Mouse (Mus musculus): ENCODE measurements around the gene Arhgap21. TPM values are rescaled to one million over a fixed set of nuclear protein-coding genes. Genes with fewer than 3 reads are reported as not detected.

Gene Arhgap21
- polyA plus RNA-seq, 1 experiment from 2014 or later = 4.5 TPM

GRCm38 (mm10) chr2:20967101-20967645 lies 1.5 kb downstream of the Arhgap21 start:
- H3K4me3 ChIP-seq (ENCODE audit: low read depth, low read length) = peak overlapping the region; percentile 98
- H3K4me2 ChIP-seq (ENCODE audit: low read depth, low read length) = peak overlapping the region; percentile 95
- DNase-seq = peak; percentile 70
- WGBS (ENCODE audit: insufficient replicate concordance) = 6% methylated on average over 13 of the region's 13 CpGs
- H3K9me3 ChIP-seq (ENCODE audit: low read length) = no peaks in the 10 kb centered on the region
- no peaks in the 10 kb centered on the region for H3K36me3 ChIP-seq (replicated peaks; ENCODE audit: insufficient read depth, low read length)
- H3K9ac ChIP-seq (replicated peaks) = peak overlapping the region; percentile 99
- peak overlapping the region; percentile 99 for H3K27ac ChIP-seq (ENCODE audit: low read depth)
- no peaks in the 10 kb centered on the region for H3K27me3 ChIP-seq (ENCODE audit: insufficient read depth, low read length)
- no peak for ATAC-seq
- peaks cover 33% of the 10 kb centered on the region for H3K4me1 ChIP-seq (ENCODE audit: insufficient read depth)
- no peak for TF ChIP-seq EP300 (IDR thresholded peaks at IDR 0.05; ENCODE audit: low read depth)
- no peak for TF ChIP-seq CTCF (IDR thresholded peaks at IDR 0.05; ENCODE audit: low read depth)

DNA sequence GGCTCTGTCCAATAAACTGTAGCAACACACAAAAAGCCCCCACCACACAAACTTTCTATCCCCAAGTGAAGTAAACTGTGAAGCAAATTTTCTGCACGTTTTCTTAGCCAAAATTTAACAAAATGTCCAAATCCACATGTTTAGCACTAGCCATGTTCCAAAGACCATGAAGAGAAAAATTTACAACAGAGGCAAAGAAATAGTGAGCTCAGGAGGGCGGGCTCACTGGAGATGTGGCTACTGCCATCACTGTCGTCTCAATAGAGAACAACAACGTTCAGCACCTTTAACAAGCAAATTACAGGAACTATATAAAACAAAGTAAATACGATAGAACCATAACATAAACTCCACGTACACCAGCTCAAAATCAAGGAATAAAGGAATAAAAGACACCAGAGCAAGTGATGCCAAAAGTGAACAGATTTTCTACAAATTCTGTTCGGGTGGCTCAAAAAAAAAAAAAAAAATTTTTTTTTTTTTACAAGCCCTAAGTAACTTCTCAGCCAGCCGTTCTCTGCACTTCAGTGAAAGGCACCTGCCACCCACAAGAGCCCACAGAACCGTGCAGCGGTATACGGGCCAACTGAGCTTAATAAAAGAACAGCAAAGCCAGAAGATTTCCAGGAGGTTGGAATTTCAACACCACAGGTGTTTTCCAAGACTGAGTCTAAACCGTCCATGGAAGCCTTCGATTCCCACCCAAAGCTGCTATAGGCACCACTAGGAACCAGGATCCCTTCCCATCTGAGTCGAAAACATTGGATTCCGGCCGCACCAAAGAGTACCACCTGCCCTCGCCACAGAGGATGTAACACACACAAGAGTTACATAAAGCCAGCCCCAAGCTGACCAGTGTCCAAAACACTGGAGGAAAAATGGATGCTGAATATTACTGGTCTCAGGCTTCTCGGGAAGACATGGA lies 2.2 kb downstream of the Arhgap21 start:
- DNase-seq = no peak
- no peak for TF ChIP-seq CTCF (IDR thresholded peaks at IDR 0.05; ENCODE audit: low read depth)
- no peak for TF ChIP-seq EP300 (IDR thresholded peaks at IDR 0.05; ENCODE audit: low read depth)
- Histone ChIP-seq H3K27ac (ENCODE audit: low read depth) (peak overlapping the region; percentile 99), H3K9me3 (ENCODE audit: low read length) (no peaks in the 10 kb centered on the region), H3K27me3 (ENCODE audit: insufficient read depth, low read length) (no peaks in the 10 kb centered on the region), H3K4me2 (ENCODE audit: low read depth, low read length) (peak overlapping the region; percentile 95), H3K36me3 (replicated peaks; ENCODE audit: insufficient read depth, low read length) (no peaks in the 10 kb centered on the region), H3K4me3 (ENCODE audit: low read depth, low read length) (peak overlapping the region; percentile 98), H3K4me1 (ENCODE audit: insufficient read depth) (peaks cover 39% of the 10 kb centered on the region), H3K9ac (replicated peaks) (peak overlapping the region; percentile 99)
- 41% methylated on average over 18 of the region's 18 CpGs for WGBS (ENCODE audit: insufficient replicate concordance)
- ATAC-seq = no peak

DNA sequence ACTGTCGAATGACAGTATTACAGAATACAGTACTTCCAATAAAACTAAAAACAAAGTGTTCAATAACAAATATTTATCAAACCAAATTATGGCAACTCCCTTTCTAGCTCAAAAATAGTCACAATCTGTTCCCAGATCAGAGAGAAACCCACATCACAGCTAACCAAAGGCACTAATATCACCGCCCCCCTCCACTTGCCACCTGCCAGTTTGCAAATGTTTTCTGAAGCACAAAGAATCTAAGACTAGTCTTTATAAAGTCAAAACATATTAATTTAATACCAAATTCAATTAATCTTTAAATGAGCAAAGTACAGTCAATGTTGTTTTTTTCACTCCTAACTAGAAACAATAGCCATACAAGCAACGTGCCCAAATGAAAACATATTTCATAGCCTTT lies 3.3 kb downstream of the Arhgap21 start:
- Histone ChIP-seq H3K4me3 (ENCODE audit: low read depth, low read length) (0 out of 2 replicates have a peak overlapping the region, but pooled peaks have one; percentile 98), H3K4me2 (ENCODE audit: low read depth, low read length) (peak overlapping the region; percentile 95), H3K27me3 (ENCODE audit: insufficient read depth, low read length) (no peaks in the 10 kb centered on the region), H3K36me3 (replicated peaks; ENCODE audit: insufficient read depth, low read length) (no peaks in the 10 kb centered on the region), H3K4me1 (ENCODE audit: insufficient read depth) (peaks cover 47% of the 10 kb centered on the region), H3K9me3 (ENCODE audit: low read length) (no peaks in the 10 kb centered on the region), H3K27ac (ENCODE audit: low read depth) (no peak overlapping the region), H3K9ac (replicated peaks) (no peak overlapping the region)
- TF ChIP-seq EP300 (IDR thresholded peaks at IDR 0.05; ENCODE audit: low read depth) (no peak), CTCF (IDR thresholded peaks at IDR 0.05; ENCODE audit: low read depth) (no peak)
- DNase-seq (no peak), ATAC-seq (no peak)
- 59% methylated on average over 3 of the region's 3 CpGs for WGBS (ENCODE audit: insufficient replicate concordance)

DNA sequence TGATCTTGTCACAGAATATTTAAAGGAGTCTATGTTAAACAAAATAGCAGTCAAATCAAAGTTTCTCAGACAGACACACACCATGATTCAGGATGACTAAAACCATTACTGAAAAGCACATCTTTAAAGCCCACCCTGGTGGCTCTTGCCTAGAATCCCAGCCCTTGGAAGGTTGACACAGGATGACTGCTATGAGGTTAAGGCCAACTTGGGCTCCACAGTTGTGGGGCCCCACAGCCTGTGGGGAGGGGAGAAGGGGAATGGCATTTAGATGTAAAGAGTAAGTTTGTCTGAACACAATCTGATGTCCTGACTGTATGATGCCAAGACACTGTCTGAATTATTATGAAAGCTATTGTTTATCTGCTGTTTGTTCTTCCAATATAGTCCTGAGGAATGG lies 4.2 kb downstream of the Arhgap21 start:
- no peak overlapping the region for H3K4me2 ChIP-seq (ENCODE audit: low read depth, low read length)
- no peaks in the 10 kb centered on the region for H3K9me3 ChIP-seq (ENCODE audit: low read length)
- H3K4me3 ChIP-seq (ENCODE audit: low read depth, low read length) = no peak overlapping the region
- H3K4me1 ChIP-seq (ENCODE audit: insufficient read depth) = peaks cover 51% of the 10 kb centered on the region
- no peaks in the 10 kb centered on the region for H3K36me3 ChIP-seq (replicated peaks; ENCODE audit: insufficient read depth, low read length)
- H3K9ac ChIP-seq (replicated peaks) = no peak overlapping the region
- no peak overlapping the region for H3K27ac ChIP-seq (ENCODE audit: low read depth)
- ATAC-seq (no peak), DNase-seq (no peak)
- TF ChIP-seq CTCF (IDR thresholded peaks at IDR 0.05; ENCODE audit: low read depth) = no peak
- H3K27me3 ChIP-seq (ENCODE audit: insufficient read depth, low read length) = no peaks in the 10 kb centered on the region

DNA sequence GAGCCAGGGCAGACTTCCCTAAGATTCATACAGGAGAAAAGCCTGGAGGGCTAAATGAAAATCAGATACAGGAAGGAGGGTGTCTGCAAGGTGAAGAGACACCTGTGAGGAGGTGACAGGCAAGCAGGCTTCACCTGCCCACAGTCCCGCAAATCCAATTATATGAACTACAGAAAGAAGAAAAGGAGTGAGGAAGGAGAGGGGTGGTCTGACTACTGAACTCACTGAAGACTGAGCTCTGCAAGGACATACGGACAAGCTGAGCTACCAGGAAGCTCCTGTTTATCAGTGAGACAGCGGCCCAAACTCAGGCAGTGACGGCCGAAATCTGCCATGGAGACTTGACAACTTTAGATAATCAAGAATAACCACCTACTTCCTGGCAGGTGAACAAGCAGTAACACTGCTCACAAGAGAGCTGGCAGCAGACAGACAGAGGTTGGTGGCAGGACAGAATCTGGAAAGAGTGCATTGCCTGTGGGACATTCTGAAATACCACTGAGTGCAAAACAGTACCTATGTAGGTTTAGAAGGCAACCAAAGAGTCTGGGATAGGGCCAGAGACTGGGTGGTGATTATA lies 5.4 kb downstream of the Arhgap21 start:
- Histone ChIP-seq H3K36me3 (replicated peaks; ENCODE audit: insufficient read depth, low read length) (no peaks in the 10 kb centered on the region), H3K4me1 (ENCODE audit: insufficient read depth) (peaks cover 58% of the 10 kb centered on the region), H3K4me3 (ENCODE audit: low read depth, low read length) (no peak overlapping the region), H3K27me3 (ENCODE audit: insufficient read depth, low read length) (no peaks in the 10 kb centered on the region), H3K9me3 (ENCODE audit: low read length) (no peaks in the 10 kb centered on the region), H3K27ac (ENCODE audit: low read depth) (0 out of 2 replicates have a peak overlapping the region, but pooled peaks have one; percentile 13), H3K9ac (replicated peaks) (no peak overlapping the region), H3K4me2 (ENCODE audit: low read depth, low read length) (peak overlapping the region; percentile 37; the same call in 1 of the 2 replicates)
- ATAC-seq (no peak), DNase-seq (no peak)
- WGBS (ENCODE audit: insufficient replicate concordance) = 52% methylated on average over 5 of the region's 5 CpGs
- TF ChIP-seq CTCF (IDR thresholded peaks at IDR 0.05; ENCODE audit: low read depth) = no peak
- TF ChIP-seq EP300 (IDR thresholded peaks at IDR 0.05; ENCODE audit: low read depth) = no peak

DNA sequence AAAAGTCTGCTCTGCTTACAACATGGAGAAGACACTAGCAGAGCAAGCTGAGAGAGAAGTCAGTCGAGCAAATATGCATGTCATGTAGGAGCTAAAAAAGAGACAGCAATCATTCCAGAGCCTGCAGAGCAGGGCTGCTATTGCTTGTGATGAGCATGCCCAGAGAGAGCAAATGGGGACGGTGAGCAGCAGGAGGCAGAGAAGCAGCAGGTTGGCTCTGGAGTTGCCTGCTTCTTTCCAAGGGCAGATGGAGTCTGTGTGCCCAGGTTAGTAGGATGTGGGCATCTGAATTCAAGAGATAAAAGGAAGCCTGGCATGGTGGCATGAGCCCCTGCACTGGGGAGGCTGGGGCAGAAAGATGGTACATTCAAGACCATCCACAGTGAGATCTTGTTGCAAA lies 6.4 kb downstream of the Arhgap21 start:
- H3K4me2 ChIP-seq (ENCODE audit: low read depth, low read length) = peak overlapping the region; percentile 50
- H3K27me3 ChIP-seq (ENCODE audit: insufficient read depth, low read length) = no peaks in the 10 kb centered on the region
- no peaks in the 10 kb centered on the region for H3K36me3 ChIP-seq (replicated peaks; ENCODE audit: insufficient read depth, low read length)
- DNase-seq = no peak
- WGBS (ENCODE audit: insufficient replicate concordance) = 31% methylated on average over 2 of the region's 2 CpGs
- H3K4me1 ChIP-seq (ENCODE audit: insufficient read depth) = peaks cover 57% of the 10 kb centered on the region
- H3K9me3 ChIP-seq (ENCODE audit: low read length) = no peaks in the 10 kb centered on the region
- ATAC-seq = no peak
- H3K27ac ChIP-seq (ENCODE audit: low read depth) = peak overlapping the region; percentile 69
- no peak overlapping the region for H3K4me3 ChIP-seq (ENCODE audit: low read depth, low read length)
- TF ChIP-seq EP300 (IDR thresholded peaks at IDR 0.05; ENCODE audit: low read depth) (no peak), CTCF (IDR thresholded peaks at IDR 0.05; ENCODE audit: low read depth) (no peak)
- peak overlapping the region; percentile 41 for H3K9ac ChIP-seq (replicated peaks)

Data from liver, postnatal 0 days (tissue).